Mouse (Mus musculus): Measurements from ENCODE around the gene Cep63. TPM values are rescaled to one million over a fixed set of nuclear protein-coding genes. Genes with fewer than 3 reads are reported as not detected.

The Cep63 gene
- polyA plus RNA-seq, 1 experiment = 24.4 TPM

- H3K27me3 ChIP-seq (ENCODE audit: control insufficient read depth, insufficient read depth, low read length) = no peaks in the 10 kb centered on the region
- TF ChIP-seq CTCF (IDR thresholded peaks at IDR 0.05; ENCODE audit: borderline replicate concordance, insufficient read depth, low read depth, low read length) = no peak
- no peak for TF ChIP-seq POLR2A (IDR thresholded peaks at IDR 0.05; ENCODE audit: borderline replicate concordance, insufficient read depth, low read length)
- no peaks in the 10 kb centered on the region for H3K4me1 ChIP-seq (ENCODE audit: control insufficient read depth, insufficient read depth, low read length)
- no peak overlapping the region for H3K27ac ChIP-seq (ENCODE audit: insufficient read depth, low read length)
- WGBS = 86% methylated on average over 9 of the region's 9 CpGs
- DNase-seq = no peak
- H3K4me3 ChIP-seq (replicated peaks; ENCODE audit: insufficient read depth, low read depth, low read length) = no peak overlapping the region
Observed at GRCm38 (mm10) chr9:102616267-102616666, 10.1 kb downstream of the Cep63 start.

- Histone ChIP-seq H3K27me3 (ENCODE audit: control insufficient read depth, insufficient read depth, low read length) (no peaks in the 10 kb centered on the region), H3K4me1 (ENCODE audit: control insufficient read depth, insufficient read depth, low read length) (no peaks in the 10 kb centered on the region), H3K4me3 (replicated peaks; ENCODE audit: insufficient read depth, low read depth, low read length) (no peak overlapping the region), H3K27ac (ENCODE audit: insufficient read depth, low read length) (no peak overlapping the region)
- DNase-seq = no peak
- WGBS = 93% methylated on average over 3 of the region's 3 CpGs
- TF ChIP-seq POLR2A (IDR thresholded peaks at IDR 0.05; ENCODE audit: borderline replicate concordance, insufficient read depth, low read length) = no peak
Observed at GRCm38 (mm10) chr9:102615071-102615470, 11.3 kb downstream of the Cep63 start.

- 37% methylated on average over 3 of the region's 3 CpGs for WGBS
- TF ChIP-seq CTCF (IDR thresholded peaks at IDR 0.05; ENCODE audit: borderline replicate concordance, insufficient read depth, low read depth, low read length) (no peak), POLR2A (IDR thresholded peaks at IDR 0.05; ENCODE audit: borderline replicate concordance, insufficient read depth, low read length) (no peak)
Observed at GRCm38 (mm10) chr9:102609221-102609620, 17.1 kb downstream of the Cep63 start.

GRCm38 (mm10) chr9:102607471-102607870 lies 18.9 kb downstream of the Cep63 start:
- Histone ChIP-seq H3K4me1 (ENCODE audit: control insufficient read depth, insufficient read depth, low read length) (no peaks in the 10 kb centered on the region), H3K27me3 (ENCODE audit: control insufficient read depth, insufficient read depth, low read length) (no peaks in the 10 kb centered on the region), H3K27ac (ENCODE audit: insufficient read depth, low read length) (no peak overlapping the region), H3K4me3 (replicated peaks; ENCODE audit: insufficient read depth, low read depth, low read length) (no peak overlapping the region)
- DNase-seq = no peak
- TF ChIP-seq CTCF (IDR thresholded peaks at IDR 0.05; ENCODE audit: borderline replicate concordance, insufficient read depth, low read depth, low read length) (peak; percentile 10; the same call in 1 of the 2 replicates), POLR2A (IDR thresholded peaks at IDR 0.05; ENCODE audit: borderline replicate concordance, insufficient read depth, low read length) (no peak)
- 45% methylated on average over 5 of the region's 5 CpGs for WGBS

More at GRCm38 (mm10) chr9:102609221-102609620, 17.1 kb downstream of the Cep63 start:
- Histone ChIP-seq H3K4me3 (replicated peaks; ENCODE audit: insufficient read depth, low read depth, low read length) (no peak overlapping the region), H3K4me1 (ENCODE audit: control insufficient read depth, insufficient read depth, low read length) (no peaks in the 10 kb centered on the region), H3K27ac (ENCODE audit: insufficient read depth, low read length) (no peak overlapping the region), H3K27me3 (ENCODE audit: control insufficient read depth, insufficient read depth, low read length) (no peaks in the 10 kb centered on the region)
- DNase-seq = no peak

- no peak for DNase-seq
- no peaks in the 10 kb centered on the region for H3K4me1 ChIP-seq (ENCODE audit: control insufficient read depth, insufficient read depth, low read length)
- no peak overlapping the region for H3K27ac ChIP-seq (ENCODE audit: insufficient read depth, low read length)
- WGBS = 87% methylated on average over 6 of the region's 6 CpGs
- no peak overlapping the region for H3K4me3 ChIP-seq (replicated peaks; ENCODE audit: insufficient read depth, low read depth, low read length)
- no peaks in the 10 kb centered on the region for H3K27me3 ChIP-seq (ENCODE audit: control insufficient read depth, insufficient read depth, low read length)
- no peak for TF ChIP-seq POLR2A (IDR thresholded peaks at IDR 0.05; ENCODE audit: borderline replicate concordance, insufficient read depth, low read length)
- TF ChIP-seq CTCF (IDR thresholded peaks at IDR 0.05; ENCODE audit: borderline replicate concordance, insufficient read depth, low read depth, low read length) = no peak
Observed at GRCm38 (mm10) chr9:102605162-102605561, 21.2 kb downstream of the Cep63 start.

GRCm38 (mm10) chr9:102601666-102602065 lies 24.7 kb downstream of the Cep63 start:
- Histone ChIP-seq H3K27me3 (ENCODE audit: control insufficient read depth, insufficient read depth, low read length) (no peaks in the 10 kb centered on the region), H3K4me3 (replicated peaks; ENCODE audit: insufficient read depth, low read depth, low read length) (no peak overlapping the region), H3K27ac (ENCODE audit: insufficient read depth, low read length) (no peak overlapping the region), H3K4me1 (ENCODE audit: control insufficient read depth, insufficient read depth, low read length) (no peaks in the 10 kb centered on the region)
- no peak for DNase-seq
- WGBS = 97% methylated on average over 2 of the region's 2 CpGs
- no peak for TF ChIP-seq CTCF (IDR thresholded peaks at IDR 0.05; ENCODE audit: borderline replicate concordance, insufficient read depth, low read depth, low read length)
- no peak for TF ChIP-seq POLR2A (IDR thresholded peaks at IDR 0.05; ENCODE audit: borderline replicate concordance, insufficient read depth, low read length)

GRCm38 (mm10) chr9:102601187-102601586 lies 25.1 kb downstream of the Cep63 start:
- TF ChIP-seq POLR2A (IDR thresholded peaks at IDR 0.05; ENCODE audit: borderline replicate concordance, insufficient read depth, low read length) (no peak), CTCF (IDR thresholded peaks at IDR 0.05; ENCODE audit: borderline replicate concordance, insufficient read depth, low read depth, low read length) (no peak)
- DNase-seq = no peak
- no peak overlapping the region for H3K27ac ChIP-seq (ENCODE audit: insufficient read depth, low read length)

GRCm38 (mm10) chr9:102595662-102596436 lies 30.5 kb downstream of the Cep63 start:
- 64% methylated on average over 8 of the region's 8 CpGs for WGBS
- Histone ChIP-seq H3K4me3 (replicated peaks; ENCODE audit: insufficient read depth, low read depth, low read length) (no peak overlapping the region), H3K27ac (ENCODE audit: insufficient read depth, low read length) (no peak overlapping the region), H3K27me3 (ENCODE audit: control insufficient read depth, insufficient read depth, low read length) (no peaks in the 10 kb centered on the region), H3K4me1 (ENCODE audit: control insufficient read depth, insufficient read depth, low read length) (no peaks in the 10 kb centered on the region)
- DNase-seq = no peak
- TF ChIP-seq POLR2A (IDR thresholded peaks at IDR 0.05; ENCODE audit: borderline replicate concordance, insufficient read depth, low read length) (no peak), CTCF (IDR thresholded peaks at IDR 0.05; ENCODE audit: borderline replicate concordance, insufficient read depth, low read depth, low read length) (no peak)

More at GRCm38 (mm10) chr9:102601187-102601586, 25.1 kb downstream of the Cep63 start:
- WGBS = 73% methylated on average over 2 of the region's 2 CpGs
- H3K4me1 ChIP-seq (ENCODE audit: control insufficient read depth, insufficient read depth, low read length) = no peaks in the 10 kb centered on the region
- no peaks in the 10 kb centered on the region for H3K27me3 ChIP-seq (ENCODE audit: control insufficient read depth, insufficient read depth, low read length)
- H3K4me3 ChIP-seq (replicated peaks; ENCODE audit: insufficient read depth, low read depth, low read length) = no peak overlapping the region

All from cerebellum, adult 2 months (tissue).